Mouse (Mus musculus) lung, postnatal 0 days (tissue): ENCODE results near the gene Irf4. TPM values are rescaled to one million over a fixed set of nuclear protein-coding genes. Genes with fewer than 3 reads are reported as not detected.

Experiments used
- ATAC-seq: fragments of 200-750 bp; cut with Nextera tagmentation; 2 replicates; pipeline ENCODE4 v1.8.0; 2017; ENCODE audit warnings: moderate library complexity
- DNase-seq: peaks from one replicate; pipeline ENCODE4 v3.0.0-alpha.2; 2016; ENCODE audit warnings: low spot score
- H3K27ac ChIP-seq: fragments of 300-500 bp; sonication (generic); 2 replicates; pipeline ENCODE4 v1.5.1; 2014; ENCODE audit warnings: antibody characterized with exemption, mild to moderate bottlenecking, low read length, mixed read lengths
- H3K27me3 ChIP-seq: fragments of 300-500 bp; sonication (generic); replicated peaks from 2 replicates; pipeline ENCODE4 v1.6.1; 2014; ENCODE audit warnings: low read length, mixed read lengths; ENCODE audit not compliant: insufficient read depth
- H3K36me3 ChIP-seq: fragments of 300-500 bp; sonication (generic); 2 replicates; pipeline ENCODE4 v1.6.1; 2014; ENCODE audit warnings: low read length, mixed read lengths; ENCODE audit not compliant: insufficient read depth
- H3K4me1 ChIP-seq: fragments of 300-500 bp; sonication (generic); 2 replicates; pipeline ENCODE4 v1.6.1; 2014; ENCODE audit warnings: antibody characterized with exemption, low read depth, low read length, mixed read lengths; ENCODE audit not compliant: insufficient read depth
- H3K4me2 ChIP-seq: fragments of 300-500 bp; sonication (generic); replicated peaks from 2 replicates; pipeline ENCODE4 v1.6.1; 2014; ENCODE audit warnings: low read depth, mild to moderate bottlenecking, low read length, moderate library complexity, mixed read lengths
- H3K4me3 ChIP-seq: fragments of 300-500 bp; sonication (generic); 2 replicates; pipeline ENCODE4 v1.5.1; 2014; ENCODE audit warnings: low read depth, low read length
- H3K9ac ChIP-seq: fragments of 300-500 bp; sonication (generic); replicated peaks from 2 replicates; pipeline ENCODE4 v1.6.1; 2014; ENCODE audit warnings: low read depth, mild to moderate bottlenecking
- H3K9me3 ChIP-seq: fragments of 300-500 bp; sonication (generic); 2 replicates; pipeline ENCODE4 v1.6.1; 2016; ENCODE audit warnings: low read length, mixed read lengths
- CTCF ChIP-seq: IDR thresholded peaks from 2 replicates; pipeline ENCODE4 v1.5.1; 2016; ENCODE audit warnings: antibody characterized with exemption, mild to moderate bottlenecking
- EP300 ChIP-seq: IDR thresholded peaks from 2 replicates; pipeline ENCODE4 v1.6.1; 2016; ENCODE audit warnings: antibody characterized with exemption, mild to moderate bottlenecking, control low read depth
- WGBS: fragments of 180-500 bp; shearing (Covaris S2); extraction: QIAGEN DNeasy Blood & Tissue Kit; methylation state at CpG from one replicate; pipeline ENCODE4 v1.1.7; 2014; 5-methylcytosine and 5-hydroxymethylcytosine counted together
- polyA plus RNA-seq: library from polyadenylated mRNA; unstranded; fragments of >200 nt; fragmentation: Nextera tagmentation; extraction: Ambion mirVana; gene quantifications from 2 replicates; pipeline ENCODE4 v1.2.1, GENCODE M21; 2015

Irf4 gene
- polyA plus RNA-seq, 1 experiment from 2014 or later, result 0.21 TPM

DNA sequence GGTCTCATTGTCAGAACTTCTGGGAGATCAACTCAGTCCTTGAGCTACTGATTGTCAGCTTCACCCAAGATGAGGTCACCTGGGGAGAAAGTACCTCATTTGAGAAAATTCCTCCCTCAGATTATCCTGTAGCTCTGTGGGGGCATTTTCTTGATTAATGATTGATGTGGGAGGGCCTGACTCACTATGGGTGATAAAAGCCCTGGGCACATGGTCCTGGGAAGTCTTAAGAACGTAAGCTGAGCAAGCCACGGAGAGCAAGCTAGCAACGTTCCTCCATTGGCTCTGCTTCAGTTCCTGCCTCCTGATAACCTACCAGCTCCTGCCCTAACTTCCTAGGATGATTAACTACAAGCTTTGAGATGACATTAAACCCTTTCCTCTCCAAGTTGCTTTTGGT lies 35.4 kb upstream of the Irf4 start:
- no peak overlapping the region for H3K4me2 ChIP-seq
- no peak overlapping the region for H3K27ac ChIP-seq
- H3K4me3 ChIP-seq, result no peak overlapping the region
- H3K27me3 ChIP-seq, result no peaks in the 10 kb centered on the region
- 37% methylated on average over 3 of the region's 3 CpGs for WGBS
- H3K9me3 ChIP-seq, result no peaks in the 10 kb centered on the region
- no peak for ATAC-seq
- H3K36me3 ChIP-seq, result no peaks in the 10 kb centered on the region
- no peak for TF ChIP-seq EP300
- TF ChIP-seq CTCF, result no peak
- no peak for DNase-seq
- H3K4me1 ChIP-seq, result no peaks in the 10 kb centered on the region
- no peak overlapping the region for H3K9ac ChIP-seq

DNA sequence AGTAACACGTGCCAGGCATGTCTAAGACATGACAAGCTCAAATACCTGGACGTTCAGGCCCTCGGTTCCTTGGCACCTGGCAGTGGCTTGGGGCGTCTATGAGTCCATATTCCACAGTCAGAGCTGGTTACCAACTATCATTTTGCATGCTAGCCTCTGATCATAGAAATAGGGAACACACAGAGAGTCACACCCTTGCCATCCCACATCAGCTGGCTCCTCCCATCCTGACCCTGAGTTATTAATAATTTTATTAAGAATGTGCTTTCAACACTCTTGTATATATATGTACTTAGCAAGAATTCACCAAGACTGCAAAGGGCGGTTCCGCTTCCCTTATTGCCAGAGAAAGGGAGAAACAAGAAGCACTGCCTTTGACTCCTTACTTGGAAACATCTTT lies 34.5 kb upstream of the Irf4 start:
- no peaks in the 10 kb centered on the region for H3K4me1 ChIP-seq
- no peak overlapping the region for H3K4me2 ChIP-seq
- DNase-seq, result no peak
- no peak for ATAC-seq
- no peak overlapping the region for H3K9ac ChIP-seq
- H3K9me3 ChIP-seq, result no peaks in the 10 kb centered on the region
- no peak for TF ChIP-seq EP300
- no peak for TF ChIP-seq CTCF
- H3K27me3 ChIP-seq, result no peaks in the 10 kb centered on the region
- no peak overlapping the region for H3K4me3 ChIP-seq
- no peaks in the 10 kb centered on the region for H3K36me3 ChIP-seq
- no peak overlapping the region for H3K27ac ChIP-seq
- 72% methylated on average over 6 of the region's 6 CpGs for WGBS

DNA sequence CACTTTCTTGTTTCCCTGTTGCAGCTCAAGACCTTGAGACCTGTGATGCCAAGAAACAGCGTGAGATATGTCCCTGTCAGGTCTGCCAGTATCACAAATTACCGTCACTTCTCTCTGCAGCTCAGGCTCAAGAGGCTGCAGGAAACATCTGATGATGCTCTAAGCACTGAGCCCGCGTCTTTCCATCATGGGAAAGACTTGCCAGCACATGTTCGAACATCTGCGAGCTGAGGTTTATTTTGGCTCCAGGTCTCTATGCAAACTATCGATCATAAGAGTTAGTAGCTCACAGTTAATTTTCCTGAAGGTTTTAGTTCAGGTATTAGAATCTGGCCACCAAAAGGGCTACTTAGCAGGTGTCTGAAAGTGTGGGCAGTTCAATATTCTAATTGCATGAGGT lies 34.0 kb upstream of the Irf4 start:
- no peak for TF ChIP-seq EP300
- no peak for TF ChIP-seq CTCF
- H3K4me1 ChIP-seq, result no peaks in the 10 kb centered on the region
- no peak for DNase-seq
- WGBS, result 83% methylated on average over 7 of the region's 7 CpGs
- H3K9ac ChIP-seq, result no peak overlapping the region
- H3K27me3 ChIP-seq, result no peaks in the 10 kb centered on the region
- ATAC-seq, result no peak
- no peak overlapping the region for H3K4me3 ChIP-seq
- no peak overlapping the region for H3K4me2 ChIP-seq
- H3K36me3 ChIP-seq, result no peaks in the 10 kb centered on the region
- no peak overlapping the region for H3K27ac ChIP-seq
- no peaks in the 10 kb centered on the region for H3K9me3 ChIP-seq

DNA sequence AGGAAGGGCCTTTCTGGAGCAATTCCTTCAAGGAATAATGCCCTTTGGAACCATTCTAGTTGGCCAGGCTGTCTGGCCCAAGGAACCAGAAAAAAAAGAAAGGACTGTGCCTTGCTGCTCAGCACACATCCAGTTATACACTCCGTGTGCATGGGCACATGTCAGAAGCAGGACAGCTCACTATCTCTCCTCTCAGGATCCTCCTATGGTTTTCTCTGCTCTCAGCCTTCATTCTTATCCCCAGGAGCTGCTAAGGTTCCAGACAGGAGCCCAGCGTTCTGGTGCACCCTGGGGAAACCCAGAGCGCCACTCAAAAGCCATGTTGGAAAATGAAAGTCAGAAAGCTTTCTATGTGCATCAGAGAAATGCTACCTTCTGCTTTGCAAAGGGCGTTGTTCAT lies 33.5 kb upstream of the Irf4 start:
- H3K4me1 ChIP-seq, result no peaks in the 10 kb centered on the region
- H3K4me2 ChIP-seq, result no peak overlapping the region
- ATAC-seq (no peak), DNase-seq (no peak)
- no peaks in the 10 kb centered on the region for H3K36me3 ChIP-seq
- no peaks in the 10 kb centered on the region for H3K27me3 ChIP-seq
- TF ChIP-seq CTCF, result no peak
- TF ChIP-seq EP300, result no peak
- H3K9ac ChIP-seq, result no peak overlapping the region
- H3K9me3 ChIP-seq, result no peaks in the 10 kb centered on the region
- no peak overlapping the region for H3K27ac ChIP-seq
- 84% methylated on average over 4 of the region's 4 CpGs for WGBS
- no peak overlapping the region for H3K4me3 ChIP-seq

DNA sequence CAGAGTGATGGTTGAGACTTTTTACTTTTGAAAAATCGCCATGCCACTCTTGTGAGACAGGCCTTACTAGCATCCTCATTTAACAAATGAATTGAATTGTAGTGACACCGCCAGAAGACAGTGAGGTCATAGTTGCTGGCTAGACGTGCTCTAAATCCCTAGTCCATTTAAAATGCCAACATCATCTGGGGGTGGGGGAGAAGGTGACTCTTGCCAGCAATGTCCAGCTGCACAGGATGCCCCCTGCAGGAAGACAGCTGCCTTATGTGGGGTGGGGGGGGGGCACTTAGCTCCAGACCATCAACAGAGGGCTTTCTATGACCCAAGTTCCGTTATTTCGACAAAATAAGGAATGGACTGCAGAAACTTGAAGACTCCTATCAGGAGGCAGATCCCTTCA lies 32.4 kb upstream of the Irf4 start:
- Histone ChIP-seq H3K27ac (no peak overlapping the region), H3K27me3 (no peaks in the 10 kb centered on the region), H3K4me1 (no peaks in the 10 kb centered on the region), H3K9ac (no peak overlapping the region), H3K4me2 (no peak overlapping the region), H3K9me3 (no peaks in the 10 kb centered on the region), H3K36me3 (no peaks in the 10 kb centered on the region), H3K4me3 (no peak overlapping the region)
- no peak for TF ChIP-seq EP300
- TF ChIP-seq CTCF, result peak; percentile 9; the same call in 1 of the 2 replicates
- WGBS, result 64% methylated on average over 5 of the region's 5 CpGs
- no peak for DNase-seq
- ATAC-seq, result no peak

DNA sequence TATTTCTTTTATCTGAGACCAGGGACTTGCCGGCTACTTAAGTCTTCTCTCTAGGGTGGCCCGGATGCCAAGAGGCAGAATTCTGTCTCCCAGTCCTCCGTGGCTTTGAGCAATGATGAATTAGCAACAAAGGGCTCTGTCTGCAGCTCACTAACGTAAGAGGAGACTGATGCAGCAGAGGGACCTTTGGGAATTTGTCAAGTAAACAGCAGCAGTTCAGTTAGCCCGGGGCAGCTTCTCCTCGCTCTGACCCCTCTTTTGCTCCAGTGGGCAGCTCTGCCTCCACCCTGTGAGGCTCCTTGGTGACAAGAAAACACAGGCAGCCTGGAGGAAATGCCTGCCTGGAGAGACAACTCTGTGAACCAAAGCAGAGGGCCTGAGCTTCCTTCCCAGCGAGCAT lies 26.4 kb upstream of the Irf4 start:
- no peaks in the 10 kb centered on the region for H3K9me3 ChIP-seq
- no peak overlapping the region for H3K27ac ChIP-seq
- no peaks in the 10 kb centered on the region for H3K27me3 ChIP-seq
- ATAC-seq, result no peak
- H3K4me3 ChIP-seq, result no peak overlapping the region
- H3K36me3 ChIP-seq, result no peaks in the 10 kb centered on the region
- H3K4me2 ChIP-seq, result no peak overlapping the region
- WGBS, result 11% methylated on average over 7 of the region's 7 CpGs
- TF ChIP-seq EP300 (no peak), CTCF (no peak)
- no peaks in the 10 kb centered on the region for H3K4me1 ChIP-seq
- no peak for DNase-seq
- no peak overlapping the region for H3K9ac ChIP-seq

DNA sequence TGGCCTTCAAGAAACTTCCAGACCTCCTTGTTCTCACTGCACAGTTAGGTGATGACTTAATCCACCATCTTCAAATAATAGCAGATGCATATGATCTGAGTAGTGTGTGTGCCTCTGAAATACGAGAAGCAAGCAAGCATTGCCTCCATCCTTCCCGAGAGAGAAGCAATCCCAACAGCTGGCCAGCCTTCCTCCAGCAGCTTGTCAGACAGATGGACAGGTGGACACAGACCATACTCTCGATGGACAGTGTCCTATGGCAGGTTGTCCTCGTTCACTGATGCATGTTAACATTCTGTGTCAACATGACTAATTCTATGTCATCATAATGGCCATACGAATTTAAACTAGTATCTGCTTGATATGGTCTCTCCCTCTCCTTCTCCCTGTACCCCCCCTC lies 25.8 kb upstream of the Irf4 start:
- TF ChIP-seq CTCF, result no peak
- TF ChIP-seq EP300, result no peak
- Histone ChIP-seq H3K27ac (no peak overlapping the region), H3K4me2 (no peak overlapping the region), H3K27me3 (no peaks in the 10 kb centered on the region), H3K4me1 (no peaks in the 10 kb centered on the region), H3K9me3 (no peaks in the 10 kb centered on the region), H3K4me3 (no peak overlapping the region), H3K36me3 (no peaks in the 10 kb centered on the region), H3K9ac (no peak overlapping the region)
- ATAC-seq (no peak), DNase-seq (no peak)
- 41% methylated on average over 5 of the region's 5 CpGs for WGBS
